ENCODE assay signal across 8 mouse cellular contexts in genomic region chr19:18630221-18631119, GRCm38 (mm10). TPM values are rescaled to one million over a fixed set of nuclear protein-coding genes. Genes with fewer than 3 reads are reported as not detected.
DNase-seq lines count a peak whose midpoint lies in the region; ATAC-seq lines count a peak whose summit lies in the region.

No protein-coding gene starts in this region.

- H3K27me3 ChIP-seq in heart, embryonic 14.5 days (ENCODE audit: control insufficient read depth, insufficient read depth, low read length): no peaks in the 10 kb centered on the region

- peaks cover 11% of the 10 kb centered on the region; the same call in 1 of the 2 replicates for H3K4me1 ChIP-seq in brown adipose tissue, adult 24 weeks (ENCODE audit: control insufficient read depth, insufficient read depth, insufficient read length, low read length)
- peaks cover 2 to 10% of the 10 kb centered on the region in 2 experiments; a peak in 3 of 4 replicates for H3K4me1 ChIP-seq in heart, embryonic 14.5 days (ENCODE audit: control insufficient read depth in 2 of 2, insufficient read depth in 2 of 2, low read length in 2 of 2)

- no peaks in the 10 kb centered on the region for H3K9me3 ChIP-seq in heart, embryonic 14.5 days (ENCODE audit: control insufficient read depth, low read length)

- intact Hi-C loops in heart, postnatal 25 days (cut with DNase I): loop anchor here (2.0 to 5.0 kb wide), 3 partner anchors 14 to 42 kb away; partner anchors contain the start of gene Carnmt1

- WGBS in heart, embryonic 14.5 days: 8% methylated on average over 17 of the region's 17 CpGs

- H3K4me3 ChIP-seq in brown adipose tissue, adult 24 weeks (ENCODE audit: insufficient read depth, low read depth, low read length): peak overlapping the region; percentile 95
- H3K4me3 ChIP-seq in heart, embryonic 14.5 days (ENCODE audit: control insufficient read depth in 1 of 2, insufficient read depth in 1 of 2, low read depth in 1 of 2, low read length in 2 of 2): peak overlapping the region; percentile 87 to 89

- DNase-seq in heart, adult 18-20 months: peak; percentile 42 to 51
- DNase-seq in heart, postnatal 25 days (ENCODE audit: low spot score): no peak
- peak; percentile 76 for DNase-seq in kidney, postnatal 14 days
- DNase-seq in layer of hippocampus, adult 11-12 months (ENCODE audit: low spot score): no peak

- no peaks in the 10 kb centered on the region for H3K36me3 ChIP-seq in heart, embryonic 14.5 days (ENCODE audit: control insufficient read depth, insufficient read depth, low read length)

- H3K9ac ChIP-seq in heart, embryonic 14.5 days (ENCODE audit: low read length): peak overlapping the region; percentile 86

- peak overlapping the region; percentile 67 for H3K4me2 ChIP-seq in heart, embryonic 14.5 days (ENCODE audit: low read length)

- no peak for ATAC-seq in heart, embryonic 14.5 days (ENCODE audit: insufficient number of reproducible peaks, insufficient read depth, low FRiP score, low read depth)
- ATAC-seq in megakaryocyte progenitor cell, adult 5-6 weeks (replicated peaks; ENCODE audit: poor library complexity): peak; percentile 37; the same call in 1 of the 2 replicates
- ATAC-seq in frontal cortex, adult (ENCODE audit: low TSS enrichment): no peak

- H3K27ac ChIP-seq in brown adipose tissue, adult 24 weeks (replicated peaks; ENCODE audit: low read depth, low read length): peak overlapping the region; percentile 87
- peak overlapping the region; percentile 89 for H3K27ac ChIP-seq in heart, embryonic 14.5 days (replicated peaks in 1 of 2; ENCODE audit: control insufficient read depth in 1 of 2, insufficient read depth in 1 of 2, low read depth in 2 of 2, low read length in 2 of 2)

RNA-seq across cellular contexts. Expression of gene Ostf1, which starts 1.2 kb away (rescaled TPM):
- 10 to 100 TPM; 34.3 to 36.7 TPM for total RNA-seq in heart, adult 18-20 months (2021)
- total RNA-seq in heart, postnatal 25 days (2021): 10 to 100 TPM; 38.1 to 41.2 TPM
- polyA plus RNA-seq in brown adipose tissue, adult 24 weeks (2012; ENCODE audit: insufficient read depth, insufficient read length, missing spikeins): 92.4 and 102 TPM in 2 replicates
- 85.3 and 85.8 TPM in 2 replicates for polyA plus RNA-seq in heart, embryonic 14.5 days (2014; fragmentation: Nextera tagmentation; extraction: Ambion mirVana)
- total RNA-seq in megakaryocyte progenitor cell, adult 5-6 weeks (2015): 159 and 171 TPM in 2 replicates
- 183 and 192 TPM in 2 replicates for total RNA-seq in megakaryocyte progenitor cell, adult 5-6 weeks (2017)

RNA-seq across cellular contexts. Expression of gene Nmrk1, which starts 1.3 kb away (rescaled TPM):
- total RNA-seq in heart, adult 18-20 months (2021): 1 to 10 TPM; 2.9 to 3.4 TPM
- total RNA-seq in heart, postnatal 25 days (2021): 1 to 10 TPM; 2.4 to 2.8 TPM
- 5.0 and 14.7 TPM in 2 replicates for polyA plus RNA-seq in brown adipose tissue, adult 24 weeks (2012; ENCODE audit: insufficient read depth, insufficient read length, missing spikeins)
- polyA plus RNA-seq in heart, embryonic 14.5 days (2014; fragmentation: Nextera tagmentation; extraction: Ambion mirVana): 7.6 and 10.7 TPM in 2 replicates
- total RNA-seq in megakaryocyte progenitor cell, adult 5-6 weeks (2015): 10.1 TPM in 2 replicates
- total RNA-seq in megakaryocyte progenitor cell, adult 5-6 weeks (2017): 4.6 and 4.9 TPM in 2 replicates

RNA-seq across cellular contexts. Expression of gene Carnmt1, which starts 40.1 kb away (rescaled TPM):
- 10 to 100 TPM; 37.7 to 38.9 TPM for total RNA-seq in heart, adult 18-20 months (2021)
- 10 to 100 TPM; 31.0 to 33.3 TPM for total RNA-seq in heart, postnatal 25 days (2021)
- polyA plus RNA-seq in brown adipose tissue, adult 24 weeks (2012; ENCODE audit: insufficient read depth, insufficient read length, missing spikeins): 23.7 and 24.6 TPM in 2 replicates
- 30.9 and 31.8 TPM in 2 replicates for polyA plus RNA-seq in heart, embryonic 14.5 days (2014; fragmentation: Nextera tagmentation; extraction: Ambion mirVana)
- 34.2 and 38.6 TPM in 2 replicates for total RNA-seq in megakaryocyte progenitor cell, adult 5-6 weeks (2015)
- 23.2 and 30.4 TPM in 2 replicates for total RNA-seq in megakaryocyte progenitor cell, adult 5-6 weeks (2017)

Comparison
In these comparisons a context has a peak if more than half of its experiments do, and no peak if none do; other contexts are left out.
1. DNase-seq: peak in heart, adult 18-20 months (2 of 2) and kidney, postnatal 14 days (single experiment); none in heart, postnatal 25 days (single experiment) and layer of hippocampus, adult 11-12 months (single experiment).